Mouse (Mus musculus) heart, embryonic 14.5 days (tissue): Measurements from ENCODE around the gene Naaladl2. TPM values are rescaled to one million over a fixed set of nuclear protein-coding genes. Genes with fewer than 3 reads are reported as not detected.

Experiments
- ATAC-seq: fragments of 200-750 bp; cut with Nextera tagmentation; 2 replicates; pipeline ENCODE4 v1.8.0; 2017; ENCODE audit warnings: low read depth, moderate TSS enrichment; ENCODE audit not compliant: insufficient number of reproducible peaks, insufficient read depth, low FRiP score
- H3K27ac ChIP-seq, 2 experiments: fragments of 200-500 bp in 1 of 2; fragments of 300-500 bp in 1 of 2; sonication (generic) in 1 of 2; replicated peaks in 1 of 2; 2 replicates each; pipeline ENCODE4 v1.5.1; 2012 to 2014; ENCODE audit warnings: low read depth in 2 of 2, low read length in 2 of 2, control low read depth in 1 of 2, mild to moderate bottlenecking in 1 of 2, mixed read lengths in 1 of 2; ENCODE audit not compliant: control insufficient read depth in 1 of 2, insufficient read depth in 1 of 2
- H3K27me3 ChIP-seq: fragments of 300-500 bp; sonication (generic); 2 replicates; pipeline ENCODE4 v1.6.1; 2014; ENCODE audit warnings: mild to moderate bottlenecking, low read length, control low read depth; ENCODE audit not compliant: control insufficient read depth, insufficient read depth
- H3K36me3 ChIP-seq: fragments of 300-500 bp; sonication (generic); 2 replicates; pipeline ENCODE4 v1.6.1; 2014; ENCODE audit warnings: mild to moderate bottlenecking, control low read depth, low read length, mixed read lengths; ENCODE audit not compliant: control insufficient read depth, insufficient read depth
- H3K4me1 ChIP-seq, 2 experiments: fragments of 200-500 bp in 1 of 2; fragments of 300-500 bp in 1 of 2; sonication (generic) in 1 of 2; 2 replicates each; pipeline ENCODE4 v1.6.1; 2012 to 2014; ENCODE audit warnings: low read length in 2 of 2, control low read depth in 1 of 2, mixed read lengths in 1 of 2; ENCODE audit not compliant: control insufficient read depth in 2 of 2, insufficient read depth in 2 of 2
- H3K4me2 ChIP-seq: fragments of 300-500 bp; sonication (generic); 2 replicates; pipeline ENCODE4 v1.6.1; 2014; ENCODE audit warnings: mild to moderate bottlenecking, low read length
- H3K4me3 ChIP-seq, 2 experiments: fragments of 200-500 bp in 1 of 2; fragments of 300-500 bp in 1 of 2; sonication (generic) in 1 of 2; 2 replicates each; pipeline ENCODE4 v1.5.1; 2012 to 2014; ENCODE audit warnings: low read length in 2 of 2, mild to moderate bottlenecking in 2 of 2, control low read depth in 1 of 2, low read depth in 1 of 2, moderate library complexity in 1 of 2; ENCODE audit not compliant: control insufficient read depth in 1 of 2, insufficient read depth in 1 of 2
- H3K9ac ChIP-seq: fragments of 300-500 bp; sonication (generic); 2 replicates; pipeline ENCODE4 v1.6.1; 2014; ENCODE audit warnings: mild to moderate bottlenecking, low read length
- H3K9me3 ChIP-seq: fragments of 300-500 bp; sonication (generic); 2 replicates; pipeline ENCODE4 v1.6.1; 2016; ENCODE audit warnings: low read length, control low read depth; ENCODE audit not compliant: control insufficient read depth
- WGBS: fragments of 180-500 bp; shearing (Covaris S2); extraction: QIAGEN DNeasy Blood & Tissue Kit; methylation state at CpG from one replicate; pipeline ENCODE4 v1.1.7; 2014; 5-methylcytosine and 5-hydroxymethylcytosine counted together
- polyA plus RNA-seq: library from polyadenylated mRNA; unstranded; fragments of >200 nt; fragmentation: Nextera tagmentation; extraction: Ambion mirVana; gene quantifications from 2 replicates; pipeline ENCODE4 v1.2.1, GENCODE M21; 2014

The Naaladl2 gene
- polyA plus RNA-seq, 1 experiment from 2014 or later = 3.1 TPM

GRCm38 (mm10) chr3:24553701-24554100 is 590.4 kb downstream of the Naaladl2 start:
- H3K4me3 ChIP-seq = no peak overlapping the region
- H3K4me2 ChIP-seq = no peak overlapping the region
- H3K4me1 ChIP-seq = no peaks in the 10 kb centered on the region
- no peaks in the 10 kb centered on the region for H3K9me3 ChIP-seq
- WGBS = 69% methylated on average over 5 of the region's 5 CpGs
- ATAC-seq = no peak
- no peak overlapping the region for H3K9ac ChIP-seq
- H3K27me3 ChIP-seq = no peaks in the 10 kb centered on the region
- no peaks in the 10 kb centered on the region for H3K36me3 ChIP-seq
- H3K27ac ChIP-seq = no peak overlapping the region

- H3K27ac ChIP-seq = no peak overlapping the region
- H3K27me3 ChIP-seq = no peaks in the 10 kb centered on the region
- H3K9me3 ChIP-seq = no peaks in the 10 kb centered on the region
- H3K4me3 ChIP-seq = no peak overlapping the region
- no peak for ATAC-seq
- H3K36me3 ChIP-seq = no peaks in the 10 kb centered on the region
- H3K4me1 ChIP-seq = no peaks in the 10 kb centered on the region
- WGBS = 54% methylated on average over 2 of the region's 2 CpGs
- H3K4me2 ChIP-seq = no peak overlapping the region
- no peak overlapping the region for H3K9ac ChIP-seq
Measured at GRCm38 (mm10) chr3:24552631-24553030, 591.4 kb downstream of the Naaladl2 start.

GRCm38 (mm10) chr3:24533775-24534458 is 610.1 kb downstream of the Naaladl2 start:
- no peak for ATAC-seq
- no peak overlapping the region for H3K4me2 ChIP-seq
- no peaks in the 10 kb centered on the region for H3K9me3 ChIP-seq
- H3K9ac ChIP-seq = no peak overlapping the region
- H3K36me3 ChIP-seq = no peaks in the 10 kb centered on the region
- 83% methylated on average over 3 of the region's 3 CpGs for WGBS
- H3K27ac ChIP-seq = no peak overlapping the region
- no peaks in the 10 kb centered on the region for H3K4me1 ChIP-seq
- no peaks in the 10 kb centered on the region for H3K27me3 ChIP-seq
- no peak overlapping the region for H3K4me3 ChIP-seq

GRCm38 (mm10) chr3:24514918-24515317 is 629.1 kb downstream of the Naaladl2 start:
- ATAC-seq = no peak
- Histone ChIP-seq H3K9me3 (no peaks in the 10 kb centered on the region), H3K4me1 (no peaks in the 10 kb centered on the region), H3K27ac (no peak overlapping the region), H3K4me3 (no peak overlapping the region), H3K4me2 (no peak overlapping the region), H3K9ac (no peak overlapping the region), H3K27me3 (no peaks in the 10 kb centered on the region), H3K36me3 (no peaks in the 10 kb centered on the region)
- whole genome bisulfite sequencing = 26% methylated on average over 1 of the region's 1 CpGs

GRCm38 (mm10) chr3:24486456-24487112 is 657.5 kb downstream of the Naaladl2 start:
- no peak overlapping the region for H3K4me3 ChIP-seq
- H3K4me1 ChIP-seq = no peaks in the 10 kb centered on the region
- H3K27me3 ChIP-seq = no peaks in the 10 kb centered on the region
- no peak overlapping the region for H3K9ac ChIP-seq
- H3K27ac ChIP-seq = no peak overlapping the region
- H3K9me3 ChIP-seq = no peaks in the 10 kb centered on the region
- H3K4me2 ChIP-seq = no peak overlapping the region
- no peak for ATAC-seq
- no peaks in the 10 kb centered on the region for H3K36me3 ChIP-seq
- WGBS = 55% methylated on average over 4 of the region's 4 CpGs

GRCm38 (mm10) chr3:24463941-24464340 is 680.1 kb downstream of the Naaladl2 start:
- WGBS = 79% methylated on average over 4 of the region's 4 CpGs
- ATAC-seq = no peak
- H3K9me3 ChIP-seq = no peaks in the 10 kb centered on the region
- no peak overlapping the region for H3K27ac ChIP-seq
- no peaks in the 10 kb centered on the region for H3K36me3 ChIP-seq
- H3K4me1 ChIP-seq = no peaks in the 10 kb centered on the region
- H3K4me2 ChIP-seq = no peak overlapping the region
- no peak overlapping the region for H3K4me3 ChIP-seq
- no peak overlapping the region for H3K9ac ChIP-seq
- H3K27me3 ChIP-seq = no peaks in the 10 kb centered on the region

GRCm38 (mm10) chr3:24440621-24441020 is 703.4 kb downstream of the Naaladl2 start:
- no peak for ATAC-seq
- WGBS = 86% methylated on average over 6 of the region's 6 CpGs
- no peak overlapping the region for H3K27ac ChIP-seq

More at GRCm38 (mm10) chr3:24440621-24441020, 703.4 kb downstream of the Naaladl2 start:
- Histone ChIP-seq H3K4me3 (no peak overlapping the region), H3K9me3 (no peaks in the 10 kb centered on the region), H3K4me1 (no peaks in the 10 kb centered on the region), H3K27me3 (no peaks in the 10 kb centered on the region), H3K36me3 (no peaks in the 10 kb centered on the region), H3K9ac (no peak overlapping the region), H3K4me2 (no peak overlapping the region)
